Mouse (Mus musculus): Measurements from ENCODE around the gene Ctnnbl1.

DNA sequence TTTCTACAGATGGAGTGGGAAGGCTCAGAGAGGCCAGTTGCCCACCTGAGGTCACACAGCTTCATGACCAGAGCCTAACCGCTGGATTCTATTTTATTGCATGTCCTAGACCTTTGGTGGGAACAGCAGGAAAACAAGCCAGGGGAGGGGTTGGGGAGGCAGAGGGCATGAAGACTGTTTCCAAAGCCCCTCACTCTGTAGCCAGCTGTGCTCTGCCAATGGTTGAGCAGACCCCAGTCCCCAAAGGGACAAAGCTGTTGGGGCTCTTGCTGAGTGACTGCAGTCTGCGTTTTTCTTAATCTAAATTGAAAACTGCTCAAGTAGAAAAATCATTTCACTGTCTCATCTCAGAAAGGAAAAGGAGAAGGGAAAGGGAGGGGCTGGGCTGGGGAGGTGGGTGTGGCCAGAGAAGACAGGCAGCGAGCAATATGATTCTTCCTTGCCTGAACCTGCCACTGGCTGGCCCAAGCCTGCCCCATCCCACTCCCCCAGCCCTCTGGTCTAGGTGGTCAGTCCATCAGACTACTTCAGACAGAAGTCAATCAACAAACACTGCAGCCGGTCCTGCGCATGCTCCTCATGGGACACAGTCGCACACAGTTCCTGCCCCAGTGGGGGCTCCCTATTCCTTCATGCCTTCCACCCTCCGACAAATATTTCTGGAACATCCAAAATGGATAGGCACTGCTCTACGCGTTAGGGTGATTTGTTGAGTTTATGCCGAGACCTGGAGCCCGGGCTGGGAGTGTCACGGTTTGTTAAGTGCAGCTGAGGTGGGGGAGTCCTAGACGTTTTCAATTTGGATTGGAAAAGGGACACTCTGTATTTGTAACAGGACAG is 45.7 kb upstream of the Ctnnbl1 start:
- no peak for TF ChIP-seq CTCF (conservative IDR thresholded peaks at IDR 0.05 in 1 of 2, IDR thresholded peaks at IDR 0.05 in 1 of 2; ENCODE audit: low read depth in 2 of 2, low read length in 2 of 2)
- no peak for TF ChIP-seq ZKSCAN1 (IDR thresholded peaks at IDR 0.05; ENCODE audit: borderline replicate concordance, low read depth, low read length)
- no peak for TF ChIP-seq SMC3 (IDR thresholded peaks at IDR 0.05; ENCODE audit: low read depth, low read length)
- TF ChIP-seq POLR2A (IDR thresholded peaks at IDR 0.05; ENCODE audit: low read depth, low read length) = no peak
- TF ChIP-seq HCFC1 (IDR thresholded peaks at IDR 0.05; ENCODE audit: low read depth, low read length) = no peak
- TF ChIP-seq KAT2A (IDR thresholded peaks at IDR 0.05; ENCODE audit: insufficient replicate concordance, low read length) = no peak
- no peak for TF ChIP-seq USF1 (IDR thresholded peaks at IDR 0.05; ENCODE audit: low read depth, low read length)
- no peak for TF ChIP-seq MXI1 (IDR thresholded peaks at IDR 0.05; ENCODE audit: low read depth, low read length)
- TF ChIP-seq BHLHE40 (IDR thresholded peaks at IDR 0.05; ENCODE audit: low read depth, low read length) = no peak
- no peak for TF ChIP-seq RAD21 (IDR thresholded peaks at IDR 0.05; ENCODE audit: low read depth, low read length)
